Mouse (Mus musculus) limb, embryonic 15.5 days (tissue): ENCODE data around the gene Atp6v1c2. TPM values are rescaled to one million over a fixed set of nuclear protein-coding genes. Genes with fewer than 3 reads are reported as not detected.

Source experiments
- ATAC-seq: fragments of 200-750 bp; cut with Nextera tagmentation; 2 replicates; pipeline ENCODE4 v1.8.0; 2017; ENCODE audit warnings: low read depth, moderate TSS enrichment; ENCODE audit not compliant: insufficient number of reproducible peaks, low FRiP score, low TSS enrichment
- H3K27ac ChIP-seq: fragments of 300-500 bp; sonication (generic); 2 replicates; pipeline ENCODE4 v1.5.1; 2015; ENCODE audit warnings: moderate library complexity, mild to moderate bottlenecking, inconsistent platforms
- H3K27me3 ChIP-seq: fragments of 300-500 bp; sonication (generic); 2 replicates; pipeline ENCODE4 v1.6.1; 2015; ENCODE audit warnings: inconsistent platforms
- H3K36me3 ChIP-seq: fragments of 300-500 bp; sonication (generic); 2 replicates; pipeline ENCODE4 v1.6.1; 2015; ENCODE audit warnings: inconsistent platforms
- H3K4me1 ChIP-seq: fragments of 300-500 bp; sonication (generic); 2 replicates; pipeline ENCODE4 v1.6.1; 2015; ENCODE audit warnings: inconsistent platforms
- H3K4me2 ChIP-seq: fragments of 300-500 bp; sonication (generic); 2 replicates; pipeline ENCODE4 v1.6.1; 2015; ENCODE audit warnings: mild to moderate bottlenecking, inconsistent platforms
- H3K4me3 ChIP-seq: fragments of 300-500 bp; sonication (generic); 2 replicates; pipeline ENCODE4 v1.5.1; 2015; ENCODE audit warnings: mild to moderate bottlenecking, inconsistent platforms
- H3K9ac ChIP-seq: fragments of 300-500 bp; sonication (generic); 2 replicates; pipeline ENCODE4 v1.6.1; 2015; ENCODE audit warnings: inconsistent platforms
- H3K9me3 ChIP-seq: fragments of 300-500 bp; sonication (generic); 2 replicates; pipeline ENCODE4 v1.6.1; 2016; ENCODE audit warnings: inconsistent platforms
- WGBS: fragments of 180-500 bp; shearing (Covaris S2); methylation state at CpG from one replicate; pipeline ENCODE4 v1.1.7; 2015; 5-methylcytosine and 5-hydroxymethylcytosine counted together
- polyA plus RNA-seq: library from polyadenylated mRNA; unstranded; fragments of >200 nt; fragmentation: Nextera tagmentation; extraction: Ambion mirVana; gene quantifications from 2 replicates; pipeline ENCODE4 v1.2.1, GENCODE M21; 2015

Gene Atp6v1c2
- polyA plus RNA-seq, 1 experiment from 2014 or later = 0.63 TPM

- 91% methylated on average over 9 of the region's 9 CpGs for WGBS
- Histone ChIP-seq H3K27ac (no peak overlapping the region), H3K4me3 (no peak overlapping the region), H3K4me1 (no peaks in the 10 kb centered on the region), H3K27me3 (no peaks in the 10 kb centered on the region), H3K9me3 (no peaks in the 10 kb centered on the region), H3K9ac (no peak overlapping the region), H3K4me2 (no peak overlapping the region), H3K36me3 (peaks cover 79% of the 10 kb centered on the region)
- ATAC-seq = no peak
Measured at GRCm38 (mm10) chr12:17358981-17359380, 29.8 kb upstream of the Atp6v1c2 start.

- Histone ChIP-seq H3K27me3 (no peaks in the 10 kb centered on the region), H3K4me3 (no peak overlapping the region), H3K9ac (no peak overlapping the region), H3K4me2 (no peak overlapping the region), H3K36me3 (peaks cover 77% of the 10 kb centered on the region), H3K27ac (no peak overlapping the region), H3K9me3 (no peaks in the 10 kb centered on the region), H3K4me1 (no peaks in the 10 kb centered on the region)
- no peak for ATAC-seq
- WGBS = 93% methylated on average over 5 of the region's 5 CpGs
Measured at GRCm38 (mm10) chr12:17357795-17358194, 28.6 kb upstream of the Atp6v1c2 start.

GRCm38 (mm10) chr12:17356853-17357252 lies 27.7 kb upstream of the Atp6v1c2 start:
- no peaks in the 10 kb centered on the region for H3K4me1 ChIP-seq
- H3K36me3 ChIP-seq = peaks cover 71% of the 10 kb centered on the region
- H3K9ac ChIP-seq = no peak overlapping the region
- no peak for ATAC-seq
- H3K4me3 ChIP-seq = no peak overlapping the region
- no peaks in the 10 kb centered on the region for H3K27me3 ChIP-seq
- no peaks in the 10 kb centered on the region for H3K9me3 ChIP-seq
- no peak overlapping the region for H3K27ac ChIP-seq
- 88% methylated on average over 4 of the region's 4 CpGs for WGBS
- no peak overlapping the region for H3K4me2 ChIP-seq

GRCm38 (mm10) chr12:17350106-17350505 lies 20.9 kb upstream of the Atp6v1c2 start:
- peaks cover 36% of the 10 kb centered on the region for H3K36me3 ChIP-seq
- ATAC-seq = no peak

GRCm38 (mm10) chr12:17348048-17349036 lies 19.2 kb upstream of the Atp6v1c2 start, which contains the start of gene Nol10:
Gene Nol10, plus strand, starts transcription at chr12:17348458.
- ATAC-seq = peak; percentile 86; the same call in 1 of the 2 replicates
- Histone ChIP-seq H3K4me2 (peak within 1 kb of the TSS; percentile 78), H3K36me3 (peaks cover 18% of the 10 kb centered on the region), H3K9ac (peak within 1 kb of the TSS; percentile 58), H3K9me3 (no peaks in the 10 kb centered on the region), H3K27ac (peak within 1 kb of the TSS; percentile 61), H3K4me1 (peaks cover 14% of the 10 kb centered on the region), H3K4me3 (peak within 1 kb of the TSS; percentile 85), H3K27me3 (no peaks in the 10 kb centered on the region)
- WGBS = under 1% methylated on average over 42 of the region's 42 CpGs

More at GRCm38 (mm10) chr12:17350106-17350505, 20.9 kb upstream of the Atp6v1c2 start:
- H3K27me3 ChIP-seq = no peaks in the 10 kb centered on the region
- H3K4me1 ChIP-seq = peaks cover 14% of the 10 kb centered on the region
- H3K4me3 ChIP-seq = no peak overlapping the region
- H3K9me3 ChIP-seq = no peaks in the 10 kb centered on the region
- H3K9ac ChIP-seq = no peak overlapping the region
- no peak overlapping the region for H3K4me2 ChIP-seq
- no peak overlapping the region for H3K27ac ChIP-seq

- WGBS = 33% methylated on average over 11 of the region's 11 CpGs
- Histone ChIP-seq H3K27me3 (no peaks in the 10 kb centered on the region), H3K9me3 (no peaks in the 10 kb centered on the region), H3K27ac (peak overlapping the region; percentile 61), H3K4me3 (peak overlapping the region; percentile 85), H3K4me2 (peak overlapping the region; percentile 78), H3K4me1 (peaks cover 14% of the 10 kb centered on the region), H3K36me3 (peaks cover 14% of the 10 kb centered on the region), H3K9ac (peak overlapping the region; percentile 58)
- ATAC-seq = no peak
Measured at GRCm38 (mm10) chr12:17347327-17348047, 18.3 kb upstream of the Atp6v1c2 start.

GRCm38 (mm10) chr12:17339114-17339905 lies 10.2 kb upstream of the Atp6v1c2 start:
- ATAC-seq = no peak
- WGBS = 65% methylated on average over 3 of the region's 3 CpGs
- Histone ChIP-seq H3K4me2 (no peak overlapping the region), H3K36me3 (no peaks in the 10 kb centered on the region), H3K4me3 (no peak overlapping the region), H3K4me1 (no peaks in the 10 kb centered on the region), H3K27me3 (no peaks in the 10 kb centered on the region), H3K9ac (no peak overlapping the region), H3K27ac (no peak overlapping the region), H3K9me3 (no peaks in the 10 kb centered on the region)

GRCm38 (mm10) chr12:17338338-17338737 lies 9.2 kb upstream of the Atp6v1c2 start:
- Histone ChIP-seq H3K27me3 (no peaks in the 10 kb centered on the region), H3K9me3 (no peaks in the 10 kb centered on the region), H3K36me3 (no peaks in the 10 kb centered on the region), H3K4me3 (no peak overlapping the region), H3K9ac (no peak overlapping the region), H3K4me2 (no peak overlapping the region), H3K27ac (no peak overlapping the region), H3K4me1 (no peaks in the 10 kb centered on the region)
- no peak for ATAC-seq
- WGBS = 71% methylated on average over 2 of the region's 2 CpGs

GRCm38 (mm10) chr12:17333459-17333858 lies 4.3 kb upstream of the Atp6v1c2 start:
- ATAC-seq = no peak
- Histone ChIP-seq H3K27me3 (0 out of 2 replicates have a peak, but pooled peaks cover 3% of the 10 kb centered on the region), H3K4me3 (no peak overlapping the region), H3K4me1 (no peaks in the 10 kb centered on the region), H3K27ac (no peak overlapping the region), H3K9me3 (no peaks in the 10 kb centered on the region), H3K4me2 (no peak overlapping the region), H3K9ac (no peak overlapping the region), H3K36me3 (no peaks in the 10 kb centered on the region)
- 27% methylated on average over 1 of the region's 1 CpGs for WGBS

GRCm38 (mm10) chr12:17324549-17325470 lies 4.3 kb downstream of the Atp6v1c2 start:
- H3K9me3 ChIP-seq = no peaks in the 10 kb centered on the region
- H3K36me3 ChIP-seq = no peaks in the 10 kb centered on the region
- 3% methylated on average over 51 of the region's 51 CpGs for WGBS
- peak overlapping the region; percentile 4; the same call in 1 of the 2 replicates for H3K9ac ChIP-seq
- peak overlapping the region; percentile 59 for H3K4me2 ChIP-seq
- peaks cover 10% of the 10 kb centered on the region for H3K4me1 ChIP-seq
- peak overlapping the region; percentile 37 for H3K4me3 ChIP-seq
- peaks cover 44% of the 10 kb centered on the region for H3K27me3 ChIP-seq
- ATAC-seq = no peak
- no peak overlapping the region for H3K27ac ChIP-seq
